Mouse (Mus musculus) forelimb bud, embryonic 11.5 days (tissue): ENCODE data around the gene Ube2m.

Experiments
- DNase-seq: peaks from one replicate; pipeline ENCODE4 v3.0.0-alpha.2; 2012; ENCODE audit warnings: low read depth, low spot score

Ube2m gene

GRCm38 (mm10) chr7:13003380-13003779 is 34.7 kb downstream of the Ube2m start:
- no peak for DNase-seq

DNA sequence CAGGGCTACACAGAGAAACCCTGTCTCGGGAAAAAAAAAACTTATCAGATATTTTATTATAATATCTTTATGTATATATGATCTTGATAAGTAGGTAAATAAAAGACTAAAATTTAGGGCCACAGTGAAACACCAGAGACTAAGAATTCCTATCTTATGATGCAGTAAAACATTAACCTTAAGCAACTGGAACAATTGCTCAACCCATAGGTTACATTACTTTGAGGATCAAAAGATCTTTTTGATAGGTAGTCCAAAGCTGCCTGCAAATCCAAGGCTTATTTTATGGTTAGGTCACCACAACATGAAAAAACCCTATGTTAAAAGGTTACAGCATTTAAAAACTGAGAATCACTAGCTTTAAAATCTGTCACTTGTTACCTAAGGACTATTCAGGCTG is 36.5 kb downstream of the Ube2m start:
- no peak for DNase-seq

- DNase-seq, result no peak
These were observed 39.2 kb downstream of the Ube2m start, which contains the start of gene Trim28 for GRCm38 (mm10) chr7:12998851-12999250. TSS of gene Trim28 (plus strand) at chr7:12999114.

DNA sequence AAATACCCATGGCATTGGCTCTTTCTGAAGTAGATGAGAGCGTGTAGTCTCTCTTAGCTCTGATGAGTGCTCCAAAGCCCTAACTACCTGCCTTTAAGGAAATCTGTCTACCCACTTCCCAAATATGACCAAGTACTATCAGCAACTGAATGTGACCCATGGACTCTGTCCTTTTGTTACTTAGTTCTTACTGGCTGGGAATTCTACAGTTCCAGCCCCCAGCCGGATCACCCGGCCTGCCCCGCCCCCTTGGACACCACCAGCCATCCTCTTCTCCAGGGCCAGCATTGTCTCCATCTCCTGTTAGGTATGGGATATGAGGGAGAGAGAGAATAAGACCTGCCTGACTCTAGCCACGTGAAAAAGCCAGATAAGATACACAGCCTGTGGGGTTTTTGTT is 40.0 kb downstream of the Ube2m start, which contains the start of gene Slc27a5:
Slc27a5 (minus strand) TSS at position 140 of the 400 bp plus-strand sequence.
- DNase-seq, result no peak

GRCm38 (mm10) chr7:12997230-12997629 is 40.8 kb downstream of the Ube2m start:
- no peak for DNase-seq

DNA sequence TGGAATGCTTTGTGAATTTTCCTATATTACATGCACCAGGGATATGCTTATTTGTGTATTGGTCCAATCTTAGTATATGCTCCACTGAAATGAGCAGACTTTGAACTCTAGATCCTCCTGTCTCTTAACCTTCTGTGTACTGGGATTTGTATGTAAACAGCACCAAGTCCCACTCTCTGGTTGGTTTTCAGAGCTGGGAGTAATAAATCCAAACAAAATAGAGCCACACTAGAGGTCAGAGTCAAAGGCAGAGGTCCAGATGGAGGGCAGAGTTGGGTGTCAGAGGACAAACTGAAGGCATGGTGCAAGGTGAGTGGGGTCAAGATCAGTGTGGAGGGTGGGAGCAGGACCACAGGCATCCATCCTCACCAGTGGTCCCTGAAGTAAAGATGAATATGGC is 42.2 kb downstream of the Ube2m start:
- DNase-seq, result no peak

DNA sequence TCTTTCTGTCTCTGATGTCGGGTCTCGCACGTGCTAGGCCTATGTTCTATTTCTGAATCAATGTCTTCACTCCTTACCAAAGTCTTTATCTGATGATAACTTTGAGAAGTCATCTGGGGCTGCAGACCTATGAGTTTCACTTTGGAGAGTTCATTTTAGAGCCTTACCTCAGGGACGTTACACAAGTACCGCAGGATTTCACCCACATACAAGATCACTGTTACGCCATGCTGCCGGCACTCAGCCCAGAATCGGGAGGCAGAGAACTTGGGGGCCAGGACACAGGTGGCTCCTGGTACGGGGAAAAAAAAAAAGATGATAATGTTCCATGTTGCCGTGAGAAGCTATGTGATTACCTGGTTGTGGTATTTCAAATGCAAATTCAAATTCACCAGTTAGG is 44.9 kb downstream of the Ube2m start:
- no peak for DNase-seq

- no peak for DNase-seq
These were observed 45.9 kb downstream of the Ube2m start for GRCm38 (mm10) chr7:12992222-12992621.

DNA sequence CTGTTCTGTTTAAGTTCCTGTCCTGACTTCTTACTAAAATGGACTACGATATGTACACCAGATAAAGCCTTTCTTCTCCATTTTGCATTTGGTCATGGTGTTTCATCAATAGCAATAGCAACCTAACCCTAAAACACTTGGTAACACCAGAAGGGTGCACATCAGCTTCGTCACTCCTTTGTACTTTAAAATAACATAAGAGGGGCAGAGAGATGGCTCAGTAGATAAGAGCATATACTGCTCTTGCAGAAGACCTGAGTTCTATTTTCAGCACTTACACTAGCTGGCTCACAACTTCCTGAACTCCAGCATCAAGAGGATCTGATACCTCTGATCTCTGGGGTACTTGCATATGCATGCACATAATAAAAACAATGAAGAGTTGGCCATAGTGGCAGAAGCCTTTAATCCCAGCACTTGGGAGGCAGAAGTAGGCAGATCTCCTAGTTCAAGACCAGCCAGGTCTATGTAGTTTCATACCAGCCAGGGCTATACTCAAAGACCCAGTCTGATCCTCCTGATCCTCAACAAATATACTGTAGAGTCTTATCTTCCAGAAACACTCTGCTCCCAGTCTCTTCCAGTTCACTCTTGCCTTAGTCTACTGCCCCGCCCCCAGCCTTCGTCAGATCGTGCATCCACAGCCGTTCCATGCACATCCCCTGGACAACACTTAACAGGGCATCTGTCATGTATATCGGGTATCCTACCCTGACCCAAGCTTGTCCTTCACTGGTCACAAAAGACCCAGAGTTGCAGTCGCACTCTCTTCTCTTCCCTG is 50.5 kb downstream of the Ube2m start:
- no peak for DNase-seq

- DNase-seq, result no peak
These were observed 51.2 kb downstream of the Ube2m start for GRCm38 (mm10) chr7:12986906-12987305.

DNA sequence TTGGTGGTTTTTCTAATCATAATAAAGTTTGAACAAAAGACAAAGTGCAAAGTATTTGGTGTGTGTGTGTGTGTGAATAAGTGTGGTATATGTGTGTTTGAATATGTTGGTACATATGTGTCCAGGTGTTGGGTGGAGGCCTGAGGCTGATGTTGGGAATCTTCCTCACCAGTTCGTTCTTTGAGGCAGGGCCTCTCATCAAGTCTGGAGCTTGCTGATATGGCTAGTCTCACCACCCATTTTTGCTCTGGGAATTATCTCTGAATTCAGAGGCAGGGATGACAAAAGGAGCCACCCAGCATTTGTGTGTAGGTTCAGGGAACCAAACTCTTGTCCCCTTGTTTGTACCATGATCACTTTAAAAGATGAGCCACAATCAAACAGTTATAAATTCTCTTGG is 52.4 kb downstream of the Ube2m start:
- no peak for DNase-seq
